Mouse (Mus musculus): ENCODE data around the gene Crygb. TPM values are rescaled to one million over a fixed set of nuclear protein-coding genes. Genes with fewer than 3 reads are reported as not detected.

Gene Crygb
- polyA plus RNA-seq, 1 experiment from 2014 or later: not detected

GRCm38 (mm10) chr1:65118150-65118913, 36.2 kb upstream of the Crygb start:
- Histone ChIP-seq H3K4me1 (ENCODE audit: insufficient read depth, low read depth, low read length) (no peaks in the 10 kb centered on the region), H3K36me3 (ENCODE audit: insufficient read depth, low read length) (no peaks in the 10 kb centered on the region), H3K9me3 (ENCODE audit: low read length) (no peaks in the 10 kb centered on the region), H3K27ac (ENCODE audit: low read length) (no peak overlapping the region), H3K4me2 (replicated peaks; ENCODE audit: low read depth, low read length) (no peak overlapping the region), H3K4me3 (ENCODE audit: low read depth, low read length) (no peak overlapping the region), H3K9ac (replicated peaks; ENCODE audit: low read depth) (no peak overlapping the region), H3K27me3 (replicated peaks; ENCODE audit: insufficient read depth, low read length) (no peaks in the 10 kb centered on the region)
- TF ChIP-seq EP300 (IDR thresholded peaks at IDR 0.05) (no peak), CTCF (IDR thresholded peaks at IDR 0.05) (no peak)
- WGBS: 59% methylated on average over 8 of the region's 8 CpGs
- DNase-seq (ENCODE audit: low spot score) (no peak), ATAC-seq (no peak)

GRCm38 (mm10) chr1:65113536-65114172, 31.6 kb upstream of the Crygb start:
- H3K36me3 ChIP-seq (ENCODE audit: insufficient read depth, low read length): no peaks in the 10 kb centered on the region
- TF ChIP-seq CTCF (IDR thresholded peaks at IDR 0.05): no peak
- H3K27ac ChIP-seq (ENCODE audit: low read length): 0 out of 2 replicates have a peak overlapping the region, but pooled peaks have one; percentile 6
- peaks cover 3% of the 10 kb centered on the region; the same call in 1 of the 2 replicates for H3K4me1 ChIP-seq (ENCODE audit: insufficient read depth, low read depth, low read length)
- DNase-seq (ENCODE audit: low spot score): peak; percentile 92
- H3K4me2 ChIP-seq (replicated peaks; ENCODE audit: low read depth, low read length): no peak overlapping the region
- no peaks in the 10 kb centered on the region for H3K27me3 ChIP-seq (replicated peaks; ENCODE audit: insufficient read depth, low read length)
- H3K9ac ChIP-seq (replicated peaks; ENCODE audit: low read depth): no peak overlapping the region
- no peaks in the 10 kb centered on the region for H3K9me3 ChIP-seq (ENCODE audit: low read length)
- 77% methylated on average over 5 of the region's 5 CpGs for WGBS
- no peak overlapping the region for H3K4me3 ChIP-seq (ENCODE audit: low read depth, low read length)
- ATAC-seq: peak; percentile 89

GRCm38 (mm10) chr1:65112807-65113196, 30.7 kb upstream of the Crygb start:
- Histone ChIP-seq H3K36me3 (ENCODE audit: insufficient read depth, low read length) (no peaks in the 10 kb centered on the region), H3K27ac (ENCODE audit: low read length) (peak overlapping the region; percentile 20), H3K4me3 (ENCODE audit: low read depth, low read length) (peak overlapping the region; percentile 8; the same call in 1 of the 2 replicates), H3K4me2 (replicated peaks; ENCODE audit: low read depth, low read length) (peak overlapping the region; percentile 31), H3K27me3 (replicated peaks; ENCODE audit: insufficient read depth, low read length) (no peaks in the 10 kb centered on the region), H3K4me1 (ENCODE audit: insufficient read depth, low read depth, low read length) (peaks cover 3% of the 10 kb centered on the region; the same call in 1 of the 2 replicates), H3K9ac (replicated peaks; ENCODE audit: low read depth) (no peak overlapping the region), H3K9me3 (ENCODE audit: low read length) (no peaks in the 10 kb centered on the region)
- peak; percentile 52 for DNase-seq (ENCODE audit: low spot score)
- no peak for TF ChIP-seq EP300 (IDR thresholded peaks at IDR 0.05)
- TF ChIP-seq CTCF (IDR thresholded peaks at IDR 0.05): no peak
- 49% methylated on average over 14 of the region's 14 CpGs for WGBS
- ATAC-seq: peak; percentile 47

- peak overlapping the region; percentile 31 for H3K4me2 ChIP-seq (replicated peaks; ENCODE audit: low read depth, low read length)
- peak; percentile 90 for TF ChIP-seq CTCF (IDR thresholded peaks at IDR 0.05)
- peak; percentile 37; the same call in 1 of the 2 replicates for TF ChIP-seq EP300 (IDR thresholded peaks at IDR 0.05)
- peak; percentile 72 for ATAC-seq
- peaks cover 3% of the 10 kb centered on the region; the same call in 1 of the 2 replicates for H3K4me1 ChIP-seq (ENCODE audit: insufficient read depth, low read depth, low read length)
- WGBS: 8% methylated on average over 8 of the region's 8 CpGs
- no peaks in the 10 kb centered on the region for H3K9me3 ChIP-seq (ENCODE audit: low read length)
- H3K36me3 ChIP-seq (ENCODE audit: insufficient read depth, low read length): no peaks in the 10 kb centered on the region
- H3K27ac ChIP-seq (ENCODE audit: low read length): peak overlapping the region; percentile 20; the same call in 1 of the 2 replicates
- H3K9ac ChIP-seq (replicated peaks; ENCODE audit: low read depth): no peak overlapping the region
- H3K4me3 ChIP-seq (ENCODE audit: low read depth, low read length): peak overlapping the region; percentile 8; the same call in 1 of the 2 replicates
- peak; percentile 88 for DNase-seq (ENCODE audit: low spot score)
- no peaks in the 10 kb centered on the region for H3K27me3 ChIP-seq (replicated peaks; ENCODE audit: insufficient read depth, low read length)
Observed at GRCm38 (mm10) chr1:65112031-65112806, 30.1 kb upstream of the Crygb start.

- Histone ChIP-seq H3K36me3 (ENCODE audit: insufficient read depth, low read length) (no peaks in the 10 kb centered on the region), H3K27me3 (replicated peaks; ENCODE audit: insufficient read depth, low read length) (no peaks in the 10 kb centered on the region), H3K9ac (replicated peaks; ENCODE audit: low read depth) (no peak overlapping the region), H3K9me3 (ENCODE audit: low read length) (no peaks in the 10 kb centered on the region), H3K4me2 (replicated peaks; ENCODE audit: low read depth, low read length) (no peak overlapping the region), H3K4me1 (ENCODE audit: insufficient read depth, low read depth, low read length) (peaks cover 3% of the 10 kb centered on the region; the same call in 1 of the 2 replicates), H3K27ac (ENCODE audit: low read length) (no peak overlapping the region), H3K4me3 (ENCODE audit: low read depth, low read length) (no peak overlapping the region)
- no peak for ATAC-seq
- no peak for DNase-seq (ENCODE audit: low spot score)
- WGBS: 67% methylated on average over 25 of the region's 25 CpGs
- TF ChIP-seq CTCF (IDR thresholded peaks at IDR 0.05) (no peak), EP300 (IDR thresholded peaks at IDR 0.05) (no peak)
Observed at GRCm38 (mm10) chr1:65109756-65110435, 27.8 kb upstream of the Crygb start.

All from lung, postnatal 0 days (tissue).